Mouse (Mus musculus): Measurements from ENCODE around the gene Rictor. TPM values are rescaled to one million over a fixed set of nuclear protein-coding genes. Genes with fewer than 3 reads are reported as not detected.
"Not testable (repeated sequence)": the region's sequence is repeated elsewhere in the genome, so short reads cannot be mapped to it uniquely, and the experiment has no call there.

Gene Rictor
- polyA plus RNA-seq, 1 experiment = not detected

GRCm38 (mm10) chr15:6747001-6747400 lies 38.8 kb downstream of the Rictor start:
- no peak overlapping the region for H3K27ac ChIP-seq (ENCODE audit: insufficient read depth, low read depth, low read length)
- H3K4me3 ChIP-seq (ENCODE audit: insufficient read depth, low read depth, low read length) = no peak overlapping the region
- 93% methylated on average over 9 of the region's 9 CpGs for WGBS
- H3K4me1 ChIP-seq (ENCODE audit: control insufficient read depth, insufficient read depth, low read length) = peaks cover 5% of the 10 kb centered on the region; the same call in 1 of the 2 replicates
- TF ChIP-seq CTCF (IDR thresholded peaks at IDR 0.05; ENCODE audit: insufficient read depth, low read depth, low read length) (no peak), POLR2A (IDR thresholded peaks at IDR 0.05; ENCODE audit: insufficient read depth, low read depth, low read length) (no peak)

GRCm38 (mm10) chr15:6754400-6754799 lies 46.2 kb downstream of the Rictor start:
- H3K4me1 ChIP-seq (ENCODE audit: control insufficient read depth, insufficient read depth, low read length) = no peaks in the 10 kb centered on the region
- WGBS = 99% methylated on average over 2 of the region's 2 CpGs
- H3K27ac ChIP-seq (ENCODE audit: insufficient read depth, low read depth, low read length) = no peak overlapping the region
- TF ChIP-seq POLR2A (IDR thresholded peaks at IDR 0.05; ENCODE audit: insufficient read depth, low read depth, low read length) = no peak
- no peak for TF ChIP-seq CTCF (IDR thresholded peaks at IDR 0.05; ENCODE audit: insufficient read depth, low read depth, low read length)
- H3K4me3 ChIP-seq (ENCODE audit: insufficient read depth, low read depth, low read length) = no peak overlapping the region

GRCm38 (mm10) chr15:6772265-6772664 lies 64.1 kb downstream of the Rictor start:
- no peak for TF ChIP-seq POLR2A (IDR thresholded peaks at IDR 0.05; ENCODE audit: insufficient read depth, low read depth, low read length)
- TF ChIP-seq CTCF (IDR thresholded peaks at IDR 0.05; ENCODE audit: insufficient read depth, low read depth, low read length) = no peak
- no peak overlapping the region for H3K27ac ChIP-seq (ENCODE audit: insufficient read depth, low read depth, low read length)
- 65% methylated on average over 3 of the region's 3 CpGs for WGBS
- H3K4me1 ChIP-seq (ENCODE audit: control insufficient read depth, insufficient read depth, low read length) = no peaks in the 10 kb centered on the region
- no peak overlapping the region for H3K4me3 ChIP-seq (ENCODE audit: insufficient read depth, low read depth, low read length)

GRCm38 (mm10) chr15:6786212-6786611 lies 78.0 kb downstream of the Rictor start:
- no peak overlapping the region for H3K4me3 ChIP-seq (ENCODE audit: insufficient read depth, low read depth, low read length)
- WGBS = 91% methylated on average over 10 of the region's 10 CpGs
- H3K4me1 ChIP-seq (ENCODE audit: control insufficient read depth, insufficient read depth, low read length) = no peaks in the 10 kb centered on the region
- no peak overlapping the region for H3K27ac ChIP-seq (ENCODE audit: insufficient read depth, low read depth, low read length)
- no peak for TF ChIP-seq CTCF (IDR thresholded peaks at IDR 0.05; ENCODE audit: insufficient read depth, low read depth, low read length)
- TF ChIP-seq POLR2A (IDR thresholded peaks at IDR 0.05; ENCODE audit: insufficient read depth, low read depth, low read length) = no peak

- WGBS = 88% methylated on average over 10 of the region's 10 CpGs
- no peak overlapping the region for H3K27ac ChIP-seq (ENCODE audit: insufficient read depth, low read depth, low read length)
- H3K4me3 ChIP-seq (ENCODE audit: insufficient read depth, low read depth, low read length) = no peak overlapping the region
- no peaks in the 10 kb centered on the region for H3K4me1 ChIP-seq (ENCODE audit: control insufficient read depth, insufficient read depth, low read length)
- TF ChIP-seq POLR2A (IDR thresholded peaks at IDR 0.05; ENCODE audit: insufficient read depth, low read depth, low read length) = no peak
- no peak for TF ChIP-seq CTCF (IDR thresholded peaks at IDR 0.05; ENCODE audit: insufficient read depth, low read depth, low read length)
These were observed 79.1 kb downstream of the Rictor start for GRCm38 (mm10) chr15:6787236-6787635.

- no peak for TF ChIP-seq CTCF (IDR thresholded peaks at IDR 0.05; ENCODE audit: insufficient read depth, low read depth, low read length)
- TF ChIP-seq POLR2A (IDR thresholded peaks at IDR 0.05; ENCODE audit: insufficient read depth, low read depth, low read length) = no peak
- no peak overlapping the region for H3K27ac ChIP-seq (ENCODE audit: insufficient read depth, low read depth, low read length)
- 87% methylated on average over 7 of the region's 7 CpGs for WGBS
- no peak overlapping the region for H3K4me3 ChIP-seq (ENCODE audit: insufficient read depth, low read depth, low read length)
- H3K4me1 ChIP-seq (ENCODE audit: control insufficient read depth, insufficient read depth, low read length) = no peaks in the 10 kb centered on the region
These were observed 81.8 kb downstream of the Rictor start for GRCm38 (mm10) chr15:6790011-6790410.

- TF ChIP-seq POLR2A (IDR thresholded peaks at IDR 0.05; ENCODE audit: insufficient read depth, low read depth, low read length) (no peak), CTCF (IDR thresholded peaks at IDR 0.05; ENCODE audit: insufficient read depth, low read depth, low read length) (no peak)
- 82% methylated on average over 11 of the region's 11 CpGs for WGBS
- Histone ChIP-seq H3K27ac (ENCODE audit: insufficient read depth, low read depth, low read length) (no peak overlapping the region), H3K4me3 (ENCODE audit: insufficient read depth, low read depth, low read length) (no peak overlapping the region), H3K4me1 (ENCODE audit: control insufficient read depth, insufficient read depth, low read length) (no peaks in the 10 kb centered on the region)
These were observed 83.5 kb downstream of the Rictor start for GRCm38 (mm10) chr15:6791648-6792047.

GRCm38 (mm10) chr15:6792846-6793245 lies 84.7 kb downstream of the Rictor start:
- Histone ChIP-seq H3K27ac (ENCODE audit: insufficient read depth, low read depth, low read length) (no peak overlapping the region), H3K4me3 (ENCODE audit: insufficient read depth, low read depth, low read length) (no peak overlapping the region), H3K4me1 (ENCODE audit: control insufficient read depth, insufficient read depth, low read length) (no peaks in the 10 kb centered on the region)
- no peak for TF ChIP-seq POLR2A (IDR thresholded peaks at IDR 0.05; ENCODE audit: insufficient read depth, low read depth, low read length)
- TF ChIP-seq CTCF (IDR thresholded peaks at IDR 0.05; ENCODE audit: insufficient read depth, low read depth, low read length) = no peak
- 87% methylated on average over 7 of the region's 7 CpGs for WGBS

GRCm38 (mm10) chr15:6801212-6801611 lies 93.0 kb downstream of the Rictor start:
- not testable (repeated sequence) for H3K4me3 ChIP-seq (ENCODE audit: insufficient read depth, low read depth, low read length); H3K27ac ChIP-seq (ENCODE audit: insufficient read depth, low read depth, low read length); H3K4me1 ChIP-seq (ENCODE audit: control insufficient read depth, insufficient read depth, low read length)
- 99% methylated on average over 8 of the region's 8 CpGs for WGBS

- H3K4me3 ChIP-seq (ENCODE audit: insufficient read depth, low read depth, low read length) = no peak overlapping the region
- TF ChIP-seq POLR2A (IDR thresholded peaks at IDR 0.05; ENCODE audit: insufficient read depth, low read depth, low read length) = no peak
- TF ChIP-seq CTCF (IDR thresholded peaks at IDR 0.05; ENCODE audit: insufficient read depth, low read depth, low read length) = no peak
- no peaks in the 10 kb centered on the region for H3K4me1 ChIP-seq (ENCODE audit: control insufficient read depth, insufficient read depth, low read length)
- 88% methylated on average over 4 of the region's 4 CpGs for WGBS
- no peak overlapping the region for H3K27ac ChIP-seq (ENCODE audit: insufficient read depth, low read depth, low read length)
These were observed 107.6 kb downstream of the Rictor start for GRCm38 (mm10) chr15:6815807-6816206.

Measured in olfactory bulb, adult 2 months (tissue).